Mouse (Mus musculus): ENCODE data around the gene Gal3st4. TPM values are rescaled to one million over a fixed set of nuclear protein-coding genes. Genes with fewer than 3 reads are reported as not detected.
A peak's percentile ranks its signal among the peaks of the same experiment; 100 is the strongest.
"Not testable (repeated sequence)": the region's sequence is repeated elsewhere in the genome, so short reads cannot be mapped to it uniquely, and the experiment has no call there.

Gal3st4 gene
- polyA plus RNA-seq, 1 experiment from 2014 or later, result 3.3 TPM

- Histone ChIP-seq H3K27ac (no peak overlapping the region), H3K4me2 (no peak overlapping the region), H3K4me3 (no peak overlapping the region), H3K4me1 (replicated peaks) (no peaks in the 10 kb centered on the region), H3K9ac (peak overlapping the region; percentile 19; the same call in 1 of the 2 replicates), H3K27me3 (no peaks in the 10 kb centered on the region), H3K36me3 (no peaks in the 10 kb centered on the region), H3K9me3 (no peaks in the 10 kb centered on the region)
- no peak for ATAC-seq (ENCODE audit: low FRiP score)
- WGBS, result 91% methylated on average over 3 of the region's 3 CpGs
Observed at GRCm38 (mm10) chr5:138229511-138229910, 43.1 kb downstream of the Gal3st4 start.

DNA sequence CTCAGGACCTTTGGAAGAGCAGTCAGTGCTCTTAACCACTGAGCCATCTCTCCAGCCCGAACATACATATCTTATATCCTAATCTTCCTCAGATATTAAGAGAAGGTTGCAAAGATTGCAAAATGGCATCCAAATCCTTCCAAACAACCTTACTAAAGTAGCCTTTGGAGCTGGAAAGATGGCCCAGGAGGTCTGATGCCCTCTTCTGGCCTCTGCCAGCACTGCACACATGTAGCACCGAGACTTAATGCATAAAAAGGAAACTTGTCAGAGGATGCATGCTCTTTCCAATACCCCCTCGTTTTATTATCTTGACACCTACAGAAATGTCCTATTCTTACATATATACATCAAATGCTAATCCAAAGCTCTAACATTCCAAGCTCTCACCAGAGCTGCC is 44.6 kb downstream of the Gal3st4 start:
- Histone ChIP-seq H3K9ac (no peak overlapping the region), H3K9me3 (no peaks in the 10 kb centered on the region), H3K27ac (no peak overlapping the region), H3K4me1 (replicated peaks) (no peaks in the 10 kb centered on the region), H3K27me3 (no peaks in the 10 kb centered on the region), H3K4me2 (no peak overlapping the region), H3K36me3 (no peaks in the 10 kb centered on the region), H3K4me3 (no peak overlapping the region)
- WGBS, result 58% methylated on average over 3 of the region's 3 CpGs
- no peak for ATAC-seq (ENCODE audit: low FRiP score)

DNA sequence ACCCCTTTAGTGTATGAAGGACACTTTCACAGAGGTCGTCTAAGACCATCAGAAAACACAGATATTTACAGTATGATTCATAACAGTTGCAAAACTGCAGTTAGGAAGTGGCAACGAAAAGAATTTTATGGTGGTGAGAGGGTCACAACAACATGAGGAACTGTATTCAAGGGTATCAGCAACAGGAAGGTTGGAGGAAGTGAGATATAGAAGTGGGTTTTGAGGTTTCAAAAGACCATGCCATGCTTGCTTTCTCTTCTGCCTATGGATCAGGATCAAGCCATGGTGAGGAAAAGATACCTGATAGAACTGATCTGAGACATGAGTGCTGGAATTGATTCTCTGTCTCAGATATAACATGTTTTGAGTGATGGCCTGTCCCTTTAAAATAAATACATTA is 45.3 kb downstream of the Gal3st4 start:
- Histone ChIP-seq H3K9ac (no peak overlapping the region), H3K9me3 (no peaks in the 10 kb centered on the region), H3K27me3 (no peaks in the 10 kb centered on the region), H3K4me1 (replicated peaks) (no peaks in the 10 kb centered on the region), H3K27ac (no peak overlapping the region), H3K4me2 (no peak overlapping the region), H3K4me3 (no peak overlapping the region), H3K36me3 (no peaks in the 10 kb centered on the region)
- ATAC-seq (ENCODE audit: low FRiP score), result no peak
- 79% methylated on average over 2 of the region's 2 CpGs for WGBS

- Histone ChIP-seq H3K27ac (no peak overlapping the region), H3K9me3 (no peaks in the 10 kb centered on the region), H3K4me3 (no peak overlapping the region), H3K27me3 (no peaks in the 10 kb centered on the region), H3K9ac (no peak overlapping the region), H3K4me1 (replicated peaks) (no peaks in the 10 kb centered on the region), H3K36me3 (no peaks in the 10 kb centered on the region), H3K4me2 (no peak overlapping the region)
- WGBS, result 81% methylated on average over 4 of the region's 4 CpGs
- ATAC-seq (ENCODE audit: low FRiP score), result no peak
Observed at GRCm38 (mm10) chr5:138226491-138226890, 46.1 kb downstream of the Gal3st4 start.

GRCm38 (mm10) chr5:138225700-138226099 is 46.9 kb downstream of the Gal3st4 start, which contains the start of gene Nxpe5:
Nxpe5 (plus strand) TSS chr5:138225898.
- Histone ChIP-seq H3K27ac (no peak within 1 kb of the TSS), H3K9me3 (no peaks in the 10 kb centered on the region), H3K4me1 (replicated peaks) (no peaks in the 10 kb centered on the region), H3K4me3 (no peak within 1 kb of the TSS), H3K27me3 (no peaks in the 10 kb centered on the region), H3K4me2 (no peak within 1 kb of the TSS), H3K36me3 (no peaks in the 10 kb centered on the region), H3K9ac (no peak within 1 kb of the TSS)
- WGBS, result 58% methylated on average over 2 of the region's 2 CpGs
- ATAC-seq (ENCODE audit: low FRiP score), result no peak

GRCm38 (mm10) chr5:138223287-138223686 is 49.4 kb downstream of the Gal3st4 start:
- Histone ChIP-seq H3K4me2 (no peak overlapping the region), H3K9me3 (no peaks in the 10 kb centered on the region), H3K4me3 (no peak overlapping the region), H3K27ac (no peak overlapping the region), H3K4me1 (replicated peaks) (no peaks in the 10 kb centered on the region), H3K36me3 (no peaks in the 10 kb centered on the region), H3K9ac (no peak overlapping the region), H3K27me3 (no peaks in the 10 kb centered on the region)
- ATAC-seq (ENCODE audit: low FRiP score), result no peak
- WGBS, result 63% methylated on average over 3 of the region's 3 CpGs

GRCm38 (mm10) chr5:138222111-138222510 is 50.5 kb downstream of the Gal3st4 start:
- Histone ChIP-seq H3K9ac (no peak overlapping the region), H3K27ac (no peak overlapping the region), H3K4me3 (no peak overlapping the region), H3K9me3 (no peaks in the 10 kb centered on the region), H3K36me3 (no peaks in the 10 kb centered on the region), H3K4me1 (replicated peaks) (no peaks in the 10 kb centered on the region), H3K4me2 (no peak overlapping the region), H3K27me3 (no peaks in the 10 kb centered on the region)
- 24% methylated on average over 4 of the region's 4 CpGs for WGBS
- ATAC-seq (ENCODE audit: low FRiP score), result no peak

DNA sequence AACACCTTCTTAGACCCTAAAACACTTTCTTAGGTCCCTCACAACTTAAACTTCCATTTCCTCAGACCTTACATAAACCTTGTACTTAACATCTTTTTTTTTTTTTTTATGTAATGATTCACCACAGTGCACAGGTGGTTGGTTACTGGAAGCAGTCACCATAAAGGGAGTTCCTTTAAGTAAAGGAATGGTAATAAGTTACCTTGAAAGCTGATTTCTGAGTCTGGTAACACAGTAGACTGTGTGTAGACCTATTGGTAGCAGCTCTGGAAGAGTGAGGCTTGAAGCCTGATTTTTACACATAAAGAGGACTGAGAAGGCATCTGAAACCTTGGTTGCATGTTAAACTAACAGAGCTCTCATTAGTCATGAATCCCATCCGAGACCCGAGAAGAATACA is 52.8 kb downstream of the Gal3st4 start:
- no peak overlapping the region for H3K4me3 ChIP-seq
- H3K9me3 ChIP-seq, result peaks cover 2% of the 10 kb centered on the region; the same call in 1 of the 2 replicates
- H3K4me2 ChIP-seq, result no peak overlapping the region
- ATAC-seq (ENCODE audit: low FRiP score), result no peak
- no peaks in the 10 kb centered on the region for H3K36me3 ChIP-seq
- H3K27ac ChIP-seq, result no peak overlapping the region
- no peaks in the 10 kb centered on the region for H3K27me3 ChIP-seq
- H3K9ac ChIP-seq, result no peak overlapping the region
- H3K4me1 ChIP-seq (replicated peaks), result no peaks in the 10 kb centered on the region
- 79% methylated on average over 2 of the region's 2 CpGs for WGBS

DNA sequence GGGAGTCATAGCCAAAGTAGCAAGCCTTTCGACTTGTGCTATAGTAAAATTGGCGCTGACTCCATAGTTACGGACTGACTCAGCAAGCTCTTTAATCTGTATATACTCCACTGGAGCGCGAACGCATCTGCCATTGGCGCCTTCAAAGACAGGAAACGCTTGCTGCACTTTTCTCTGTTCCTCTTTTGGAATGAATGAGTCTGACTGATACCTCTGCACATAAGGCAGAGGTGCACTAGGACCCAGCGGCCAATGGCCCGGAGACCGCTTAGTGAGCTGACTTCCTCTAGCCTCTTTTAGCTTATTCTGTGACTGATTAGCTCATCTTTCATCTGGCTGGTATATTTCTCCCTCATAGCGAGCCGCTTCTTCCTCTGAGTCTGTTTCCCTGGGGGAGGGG is 56.0 kb downstream of the Gal3st4 start:
- not testable (repeated sequence) for ATAC-seq (ENCODE audit: low FRiP score); H3K4me1 ChIP-seq (replicated peaks)
- WGBS, result 95% methylated on average over 13 of the region's 13 CpGs

More for the DNA sequence above, 56.0 kb downstream of the Gal3st4 start:
- not testable (repeated sequence) for H3K36me3 ChIP-seq, H3K4me2 ChIP-seq, H3K9ac ChIP-seq, H3K9me3 ChIP-seq, H3K27me3 ChIP-seq, H3K27ac ChIP-seq, H3K4me3 ChIP-seq

Other genes with a start within 250 kb of the Gal3st4 start
- not detected in 2 replicates for gene Smok3c, start 219.6 kb downstream of the Gal3st4 start, polyA plus RNA-seq (2015; fragmentation: Nextera tagmentation; extraction: Ambion mirVana)
- gene Zkscan1, start 187.8 kb downstream of the Gal3st4 start, polyA plus RNA-seq (2015; fragmentation: Nextera tagmentation; extraction: Ambion mirVana), result 27.1 and 27.2 TPM in 2 replicates
- gene Zscan21, start 155.9 kb downstream of the Gal3st4 start, polyA plus RNA-seq (2015; fragmentation: Nextera tagmentation; extraction: Ambion mirVana), result 102 and 113 TPM in 2 replicates
- 38.9 and 40.5 TPM in 2 replicates for gene Zfp113, start 117.1 kb downstream of the Gal3st4 start, polyA plus RNA-seq (2015; fragmentation: Nextera tagmentation; extraction: Ambion mirVana)
- 308 and 322 TPM in 2 replicates for gene Cops6, start 111.8 kb downstream of the Gal3st4 start, polyA plus RNA-seq (2015; fragmentation: Nextera tagmentation; extraction: Ambion mirVana)
- gene Ap4m1, start 100.8 kb downstream of the Gal3st4 start, polyA plus RNA-seq (2015; fragmentation: Nextera tagmentation; extraction: Ambion mirVana), result 24.3 and 26.5 TPM in 2 replicates
- gene Mcm7, start 100.4 kb downstream of the Gal3st4 start, polyA plus RNA-seq (2015; fragmentation: Nextera tagmentation; extraction: Ambion mirVana), result 109 and 111 TPM in 2 replicates
- gene Taf6, start 85.4 kb downstream of the Gal3st4 start, polyA plus RNA-seq (2015; fragmentation: Nextera tagmentation; extraction: Ambion mirVana), result 85.4 and 90.9 TPM in 2 replicates
- 33.0 and 37.4 TPM in 2 replicates for gene Cnpy4, start 85.4 kb downstream of the Gal3st4 start, polyA plus RNA-seq (2015; fragmentation: Nextera tagmentation; extraction: Ambion mirVana)
- gene Mblac1, start 78.5 kb downstream of the Gal3st4 start, polyA plus RNA-seq (2015; fragmentation: Nextera tagmentation; extraction: Ambion mirVana), result 13.5 and 14.6 TPM in 2 replicates
- gene Nxpe5, start 46.9 kb downstream of the Gal3st4 start, polyA plus RNA-seq (2015; fragmentation: Nextera tagmentation; extraction: Ambion mirVana), result not detected in 2 replicates
- 91.7 and 95.8 TPM in 2 replicates for gene Lamtor4, start 17.4 kb downstream of the Gal3st4 start, polyA plus RNA-seq (2015; fragmentation: Nextera tagmentation; extraction: Ambion mirVana)
- 14.2 and 15.5 TPM in 2 replicates for gene BC037034, start 8.8 kb downstream of the Gal3st4 start, polyA plus RNA-seq (2015; fragmentation: Nextera tagmentation; extraction: Ambion mirVana)
- gene Gm43720, start 7.1 kb upstream of the Gal3st4 start, polyA plus RNA-seq (2015; fragmentation: Nextera tagmentation; extraction: Ambion mirVana), result 0.09 and 0.10 TPM in 2 replicates
- gene Gpc2, start 7.2 kb upstream of the Gal3st4 start, polyA plus RNA-seq (2015; fragmentation: Nextera tagmentation; extraction: Ambion mirVana), result 212 and 224 TPM in 2 replicates
- gene Stag3, start 7.4 kb upstream of the Gal3st4 start, polyA plus RNA-seq (2015; fragmentation: Nextera tagmentation; extraction: Ambion mirVana), result 5.8 and 6.0 TPM in 2 replicates
- gene Pvrig, start 69.1 kb upstream of the Gal3st4 start, polyA plus RNA-seq (2015; fragmentation: Nextera tagmentation; extraction: Ambion mirVana), result not detected in 2 replicates
- gene Zfp157, start 168.6 kb upstream of the Gal3st4 start, polyA plus RNA-seq (2015; fragmentation: Nextera tagmentation; extraction: Ambion mirVana), result 70.2 and 75.4 TPM in 2 replicates